Comparison of ENCODE assay signal across 8 mouse cellular contexts in the genomic region with DNA sequence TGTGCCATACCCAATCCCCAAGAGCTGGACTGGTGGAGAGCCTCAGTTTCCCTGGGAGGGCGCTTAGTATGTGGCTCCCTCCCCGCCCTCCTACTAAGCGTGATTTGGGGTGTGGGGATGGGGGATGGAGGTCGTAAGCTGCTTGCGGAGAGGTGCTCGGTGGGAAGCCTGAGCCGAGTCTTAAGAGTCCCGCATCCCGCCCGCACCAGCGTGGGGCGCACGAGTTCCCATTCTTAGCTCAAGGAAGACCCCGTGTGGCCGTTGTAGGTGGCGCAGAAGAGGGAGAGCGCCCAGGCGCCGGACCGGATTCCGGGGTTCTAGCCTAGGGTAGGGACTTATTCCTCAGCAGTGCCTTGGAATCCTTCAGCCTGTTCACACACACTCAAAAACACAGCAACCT. TPM values are rescaled to one million over a fixed set of nuclear protein-coding genes. Genes with fewer than 3 reads are reported as not detected.
DNase-seq lines count a peak whose midpoint lies in the region; ATAC-seq lines count a peak whose summit lies in the region.

No protein-coding gene starts in this region.

- peak; percentile 37; the same call in 1 of the 2 replicates for ATAC-seq in erythroid progenitor cell, adult 5-6 weeks (replicated peaks; ENCODE audit: low FRiP score, poor library complexity, severe bottlenecking)
- ATAC-seq in limb, embryonic 12.5 days (ENCODE audit: insufficient number of reproducible peaks, insufficient read depth, low FRiP score, low TSS enrichment, low read depth) = 0 out of 2 replicates have a peak, but pooled peaks have one; percentile 3
- peak; percentile 27; the same call in 1 of the 2 replicates for ATAC-seq in midbrain, embryonic 12.5 days (ENCODE audit: low FRiP score, low read depth)

- H3K36me3 ChIP-seq in hindbrain, embryonic 10.5 days = no peaks in the 10 kb centered on the region
- no peaks in the 10 kb centered on the region for H3K36me3 ChIP-seq in limb, embryonic 12.5 days
- no peaks in the 10 kb centered on the region for H3K36me3 ChIP-seq in midbrain, embryonic 12.5 days
- H3K36me3 ChIP-seq in splenic B cell, adult 2 months (ENCODE audit: control insufficient read depth, insufficient read depth, low read length, poor library complexity, severe bottlenecking) = no peaks in the 10 kb centered on the region

- 1% methylated on average over 21 of the region's 21 CpGs for WGBS in hindbrain, embryonic 10.5 days
- 2% methylated on average over 21 of the region's 21 CpGs for WGBS in limb, embryonic 12.5 days
- 1% methylated on average over 21 of the region's 21 CpGs for WGBS in midbrain, embryonic 12.5 days

- peak overlapping the region; percentile 40 for H3K9ac ChIP-seq in limb, embryonic 12.5 days (replicated peaks)
- H3K9ac ChIP-seq in midbrain, embryonic 12.5 days (replicated peaks) = no peak overlapping the region

- H3K4me1 ChIP-seq in hindbrain, embryonic 10.5 days (replicated peaks) = peaks cover 28% of the 10 kb centered on the region
- H3K4me1 ChIP-seq in limb, embryonic 12.5 days (replicated peaks) = peaks cover 40% of the 10 kb centered on the region
- H3K4me1 ChIP-seq in midbrain, embryonic 12.5 days = peaks cover 19% of the 10 kb centered on the region

- peak overlapping the region; percentile 44 for H3K4me3 ChIP-seq in hindbrain, embryonic 10.5 days
- H3K4me3 ChIP-seq in limb, embryonic 12.5 days (replicated peaks) = peak overlapping the region; percentile 36
- peak overlapping the region; percentile 4; the same call in 1 of the 2 replicates for H3K4me3 ChIP-seq in midbrain, embryonic 12.5 days

- H3K4me2 ChIP-seq in limb, embryonic 12.5 days = peak overlapping the region; percentile 68
- H3K4me2 ChIP-seq in midbrain, embryonic 12.5 days (replicated peaks) = peak overlapping the region; percentile 45

- no peak overlapping the region for H3K27ac ChIP-seq in hindbrain, embryonic 10.5 days
- no peak overlapping the region for H3K27ac ChIP-seq in limb, embryonic 12.5 days
- no peak overlapping the region for H3K27ac ChIP-seq in midbrain, embryonic 12.5 days (replicated peaks)

- H3K27me3 ChIP-seq in hindbrain, embryonic 10.5 days (ENCODE audit: insufficient read depth, poor library complexity, severe bottlenecking) = peaks cover 74% of the 10 kb centered on the region
- peaks cover 60% of the 10 kb centered on the region for H3K27me3 ChIP-seq in limb, embryonic 12.5 days
- H3K27me3 ChIP-seq in midbrain, embryonic 12.5 days = peaks cover 68% of the 10 kb centered on the region
- H3K27me3 ChIP-seq in splenic B cell, adult 2 months (ENCODE audit: control insufficient read depth, insufficient read depth, low read length, poor library complexity, severe bottlenecking) = no peaks in the 10 kb centered on the region

- no peaks in the 10 kb centered on the region for H3K9me3 ChIP-seq in hindbrain, embryonic 10.5 days
- H3K9me3 ChIP-seq in limb, embryonic 12.5 days = no peaks in the 10 kb centered on the region
- H3K9me3 ChIP-seq in midbrain, embryonic 12.5 days = no peaks in the 10 kb centered on the region

- peak; percentile 70 for DNase-seq in kidney, adult 18-20 months
- DNase-seq in kidney, adult 11 months = no peak
- DNase-seq in adrenal gland, postnatal 10 days = peak; percentile 76
- DNase-seq in hindbrain, embryonic 10.5 days (ENCODE audit: low spot score) = peak; percentile 71
- peak; percentile 74 for DNase-seq in splenic B cell, adult 2 months (ENCODE audit: low read depth, low spot score)

RNA-seq across cellular contexts. Expression of a gene that starts 16.2 kb away (rescaled TPM):
- 10 to 100 TPM; 14.0 to 19.9 TPM for total RNA-seq in adrenal gland, postnatal 10 days (2021)
- total RNA-seq in erythroid progenitor cell, adult 5-6 weeks (2015; ENCODE audit: low replicate concordance) = 3.6 TPM in 1 of 2 replicates, not detected in the other
- total RNA-seq in erythroid progenitor cell, adult 5-6 weeks (2017; ENCODE audit: low replicate concordance) = 0.26 and 0.91 TPM in 2 replicates
- 24.3 TPM in 2 replicates for polyA plus RNA-seq in hindbrain, embryonic 10.5 days (2016; fragmentation: Nextera tagmentation; extraction: Ambion mirVana)
- polyA plus RNA-seq in limb, embryonic 12.5 days (2016; fragmentation: Nextera tagmentation; extraction: Ambion mirVana) = 14.6 and 15.2 TPM in 2 replicates
- polyA plus RNA-seq in midbrain, embryonic 12.5 days (2016; fragmentation: Nextera tagmentation; extraction: Ambion mirVana) = 27.5 and 28.9 TPM in 2 replicates

RNA-seq across cellular contexts. Expression of a gene that starts 56.5 kb away (rescaled TPM):
- total RNA-seq in adrenal gland, postnatal 10 days (2021) = 10 to 100 TPM; 66.6 to 85.8 TPM
- total RNA-seq in erythroid progenitor cell, adult 5-6 weeks (2015; ENCODE audit: low replicate concordance) = 181 and 243 TPM in 2 replicates
- 214 and 236 TPM in 2 replicates for total RNA-seq in erythroid progenitor cell, adult 5-6 weeks (2017; ENCODE audit: low replicate concordance)
- 157 and 186 TPM in 2 replicates for polyA plus RNA-seq in hindbrain, embryonic 10.5 days (2016; fragmentation: Nextera tagmentation; extraction: Ambion mirVana)
- 201 and 206 TPM in 2 replicates for polyA plus RNA-seq in limb, embryonic 12.5 days (2016; fragmentation: Nextera tagmentation; extraction: Ambion mirVana)
- 203 and 216 TPM in 2 replicates for polyA plus RNA-seq in midbrain, embryonic 12.5 days (2016; fragmentation: Nextera tagmentation; extraction: Ambion mirVana)

RNA-seq across cellular contexts. Expression of a gene that starts 57.1 kb away (rescaled TPM):
- total RNA-seq in adrenal gland, postnatal 10 days (2021) = 100 to 1,000 TPM; 248 to 299 TPM
- total RNA-seq in erythroid progenitor cell, adult 5-6 weeks (2015; ENCODE audit: low replicate concordance) = 198 and 238 TPM in 2 replicates
- total RNA-seq in erythroid progenitor cell, adult 5-6 weeks (2017; ENCODE audit: low replicate concordance) = 338 and 377 TPM in 2 replicates
- 1,344 and 1,669 TPM in 2 replicates for polyA plus RNA-seq in hindbrain, embryonic 10.5 days (2016; fragmentation: Nextera tagmentation; extraction: Ambion mirVana)
- polyA plus RNA-seq in limb, embryonic 12.5 days (2016; fragmentation: Nextera tagmentation; extraction: Ambion mirVana) = 1,378 and 1,438 TPM in 2 replicates
- 1,196 and 1,287 TPM in 2 replicates for polyA plus RNA-seq in midbrain, embryonic 12.5 days (2016; fragmentation: Nextera tagmentation; extraction: Ambion mirVana)
